Mouse (Mus musculus): ENCODE results near the gene Gm20388.

DNA sequence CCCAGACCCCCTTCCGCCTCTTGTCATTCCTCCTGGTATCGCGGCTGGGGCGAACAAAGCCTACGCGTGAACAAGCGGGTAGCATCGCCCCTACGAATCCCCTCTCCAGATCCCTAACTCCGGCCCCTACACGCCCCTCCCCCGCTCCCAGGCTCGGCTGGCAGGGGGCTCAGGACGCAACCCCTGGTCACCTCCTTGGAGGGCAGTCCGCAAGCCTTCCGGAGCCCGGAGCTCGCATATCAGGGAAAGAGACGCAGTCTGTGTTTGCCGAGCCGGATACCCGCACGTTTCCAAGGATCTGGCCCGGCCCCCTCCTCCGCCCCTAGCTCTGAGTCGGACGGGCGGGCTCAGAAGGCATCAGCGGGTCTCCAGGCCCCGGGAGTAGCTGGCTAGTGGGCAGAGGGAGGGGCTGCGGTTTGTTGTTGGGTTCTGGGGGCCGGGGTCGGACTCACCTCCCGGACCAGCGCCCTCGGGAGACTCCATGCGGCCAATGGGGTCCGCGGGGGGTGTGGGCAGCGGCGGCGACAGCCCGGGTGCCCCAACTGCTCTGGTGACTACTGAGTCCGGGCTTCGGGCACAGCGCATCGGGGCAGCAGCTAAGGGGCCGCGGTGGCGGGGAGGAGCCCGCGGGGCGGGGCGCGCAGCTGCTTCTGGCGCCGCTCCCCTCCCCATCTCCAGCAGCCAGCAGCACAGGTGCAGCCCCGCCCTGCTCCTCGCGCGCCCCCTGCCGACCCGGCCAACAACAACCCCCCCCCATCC lies 3604.3 kb downstream of the Gm20388 start, which contains the start of gene Dbndd1:
- TF ChIP-seq CTCF (IDR thresholded peaks at IDR 0.05; ENCODE audit: low read depth, low read length) (peak; percentile 36), POLR2A (IDR thresholded peaks at IDR 0.05; ENCODE audit: insufficient read depth, low read length) (no peak)

Measured in ES-Bruce4 (cell line).